Mouse (Mus musculus): ENCODE measurements around the gene Lin54. TPM values are rescaled to one million over a fixed set of nuclear protein-coding genes. Genes with fewer than 3 reads are reported as not detected.

Gene Lin54
- 17.2 TPM for polyA plus RNA-seq (2015; fragmentation: Illumina TruSeq; extraction: RNeasy Lipid Tissue Mini Kit (QIAGEN cat#74804); ENCODE audit: insufficient read depth, low replicate concordance)

DNA sequence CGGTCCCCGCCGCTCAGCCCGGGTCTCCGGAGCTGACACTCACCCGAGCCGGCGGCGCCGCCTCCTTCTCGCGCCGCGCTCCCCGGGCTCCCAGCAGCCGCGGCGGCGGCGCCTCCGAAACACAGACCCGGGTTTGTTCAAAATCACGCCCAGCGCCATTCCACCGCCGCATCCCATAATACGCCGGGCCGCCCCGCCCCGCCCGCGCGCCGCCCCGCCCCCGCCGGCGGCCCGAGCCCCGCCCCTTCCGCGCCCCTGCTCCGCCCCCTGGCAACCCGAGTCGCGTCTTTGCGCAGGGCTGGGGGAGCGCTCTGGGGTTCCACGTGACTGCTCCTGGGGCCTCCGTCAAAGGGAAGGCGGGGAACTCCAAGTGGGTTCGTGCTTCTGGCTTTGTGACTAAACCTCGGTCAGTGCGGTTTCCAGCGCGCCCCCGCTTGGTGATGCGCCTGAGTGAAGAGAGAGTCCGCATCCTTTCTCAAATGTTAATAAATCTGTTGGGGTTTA, at the start of gene Lin54:
TSS of gene Lin54 (minus strand) at position 182 of the 504 bp plus-strand sequence.

DNA sequence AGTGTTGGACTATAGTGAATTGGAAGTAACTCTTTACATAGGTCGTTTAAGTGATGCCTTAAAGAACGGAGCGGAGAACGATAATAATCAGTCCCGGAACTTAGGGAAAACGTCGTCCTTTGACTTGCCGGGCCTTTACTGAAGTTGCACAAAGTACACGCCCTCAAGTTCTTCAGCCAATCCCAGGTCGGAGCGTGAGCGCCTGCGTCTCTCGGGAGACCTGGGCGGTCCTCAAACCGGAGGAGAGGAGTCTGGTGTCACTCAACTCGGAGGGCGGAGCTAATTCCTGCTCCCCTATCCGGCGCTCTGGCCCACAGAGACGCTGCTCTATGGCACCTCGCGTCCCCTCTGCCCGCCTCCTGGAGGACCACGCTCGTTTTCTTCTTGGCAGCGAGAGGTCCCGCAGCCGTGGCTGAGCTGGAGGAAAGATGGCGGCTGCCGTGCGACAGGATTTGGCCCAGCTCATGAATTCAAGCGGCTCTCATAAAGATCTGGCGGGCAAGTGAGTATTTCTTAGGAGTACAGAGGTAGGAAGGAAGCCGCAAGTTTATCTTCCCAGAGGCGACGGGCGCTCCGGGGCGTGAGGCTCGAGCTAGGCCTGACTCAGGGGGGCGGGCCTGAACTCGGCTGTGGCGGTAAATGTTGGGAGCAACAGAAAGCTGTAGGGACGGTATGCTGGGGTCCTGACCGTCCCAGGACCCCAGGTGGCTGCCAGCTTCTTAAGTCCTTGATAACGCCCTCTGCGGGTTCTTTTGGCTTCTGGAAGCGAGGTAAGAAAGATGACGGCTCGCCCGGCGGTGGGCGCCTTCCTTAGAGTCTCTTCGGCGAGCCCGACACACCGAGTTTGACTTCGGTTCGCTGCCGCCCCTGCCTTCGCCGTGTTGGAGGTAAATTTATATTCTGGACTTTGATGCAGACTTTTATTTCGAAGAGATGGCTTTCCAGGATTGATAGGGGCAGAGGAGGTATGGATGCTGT, 17.9 kb upstream of the Lin54 start, which contains the start of gene Cops4:
TSS of gene Cops4 (plus strand) at position 261 of the 978 bp plus-strand sequence.

GRCm38 (mm10) chr5:100415761-100416590, 84.5 kb downstream of the Lin54 start, which contains the start of gene Sec31a:
Gene Sec31a, minus strand, starts transcription at chr5:100416234.

Other genes starting within 250 kb of the Lin54 start
- gene Sec31a, start 84.4 kb downstream of the Lin54 start, polyA plus RNA-seq (2015; fragmentation: Illumina TruSeq; extraction: RNeasy Lipid Tissue Mini Kit (QIAGEN cat#74804); ENCODE audit: insufficient read depth, low replicate concordance), result 83.1 TPM
- 80.2 TPM for gene Cops4, start 17.7 kb upstream of the Lin54 start, polyA plus RNA-seq (2015; fragmentation: Illumina TruSeq; extraction: RNeasy Lipid Tissue Mini Kit (QIAGEN cat#74804); ENCODE audit: insufficient read depth, low replicate concordance)
- 767 TPM for gene Plac8, start 71.6 kb upstream of the Lin54 start, polyA plus RNA-seq (2015; fragmentation: Illumina TruSeq; extraction: RNeasy Lipid Tissue Mini Kit (QIAGEN cat#74804); ENCODE audit: insufficient read depth, low replicate concordance)
- 69.1 TPM for gene Coq2, start 174.5 kb upstream of the Lin54 start, polyA plus RNA-seq (2015; fragmentation: Illumina TruSeq; extraction: RNeasy Lipid Tissue Mini Kit (QIAGEN cat#74804); ENCODE audit: insufficient read depth, low replicate concordance)
- gene Hpse, start 219.1 kb upstream of the Lin54 start, polyA plus RNA-seq (2015; fragmentation: Illumina TruSeq; extraction: RNeasy Lipid Tissue Mini Kit (QIAGEN cat#74804); ENCODE audit: insufficient read depth, low replicate concordance), result 36.3 TPM